Mouse (Mus musculus) heart, adult 2 months (tissue): ENCODE results near the gene Wdr91.

Source experiments
- CTCF ChIP-seq: fragments of 200-600 bp; IDR thresholded peaks from 2 replicates; pipeline ENCODE4 v1.8.1; 2022; ENCODE audit warnings: antibody characterized with exemption, mild to moderate bottlenecking, moderate library complexity
- POLR2A ChIP-seq: fragments of 200-500 bp; IDR thresholded peaks from 2 replicates; pipeline ENCODE4 v1.6.1; 2011; ENCODE audit warnings: mild to moderate bottlenecking, low read depth, low read length, control low read depth; ENCODE audit not compliant: insufficient read depth

DNA sequence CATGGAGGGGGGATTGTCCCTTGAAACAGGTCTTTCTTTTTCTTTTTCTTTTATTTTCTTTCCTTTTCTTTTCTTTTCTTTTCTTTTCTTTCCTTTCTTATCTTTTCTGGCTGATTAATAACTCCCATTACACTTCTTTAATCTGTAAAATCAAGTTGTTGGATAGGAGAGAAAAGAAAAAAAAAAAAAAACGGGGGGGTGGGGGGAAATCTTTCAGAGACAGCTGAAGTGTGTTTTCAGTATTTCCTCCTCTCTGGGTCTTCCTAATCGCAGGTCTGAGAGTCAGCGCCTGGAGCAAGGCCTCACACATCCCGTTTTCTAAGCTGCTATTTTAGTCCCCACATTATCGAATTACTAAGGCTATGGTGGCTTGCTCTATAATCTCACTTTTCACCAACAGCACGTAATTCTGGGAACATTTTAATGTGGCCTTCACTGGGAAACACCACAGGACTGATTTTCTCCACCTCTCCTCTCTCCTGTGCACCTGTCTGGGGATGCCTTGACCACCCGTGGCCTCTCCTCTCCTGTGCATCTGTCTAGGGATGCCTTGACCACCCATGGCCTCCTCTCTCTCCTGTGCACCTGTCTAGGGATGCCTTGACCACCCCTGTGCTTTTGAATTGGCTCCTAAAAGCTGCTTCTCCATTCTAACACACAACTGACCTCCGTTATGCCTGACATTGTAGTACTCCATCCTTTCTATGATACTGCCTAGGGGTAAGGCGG lies 46.7 kb downstream of the Wdr91 start:
- TF ChIP-seq CTCF (no peak), POLR2A (no peak)
